Mouse (Mus musculus) MEL (cell line): ENCODE measurements at regions not wholly inside any gene's neighbourhood (a gene's known extent, or its start where the extent isn't known, plus 50 kb on each side); places are given as distances from the start of the nearest gene placed in this dataset.

Experiments
- DNase-seq: peaks from one replicate; pipeline ENCODE4 v3.0.0; 2011; ENCODE audit warnings: low read depth, low spot score
- H3K27ac ChIP-seq: 2 replicates; pipeline ENCODE4 v1.5.1; 2012; ENCODE audit warnings: low read depth, mild to moderate bottlenecking, control low read depth, low read length, moderate library complexity; ENCODE audit not compliant: control insufficient read depth
- H3K27me3 ChIP-seq, 2 experiments: fragments of 150-350 bp in 1 of 2; sonication (generic) in 1 of 2; 2 replicates each; pipeline ENCODE4 v1.6.1; 2012; ENCODE audit warnings: low read length in 2 of 2, mild to moderate bottlenecking in 2 of 2, improper control_type of control experiment in 1 of 2, moderate library complexity in 1 of 2; ENCODE audit not compliant: insufficient read depth in 2 of 2, control insufficient read depth in 1 of 2
- H3K36me3 ChIP-seq, 2 experiments: 2 replicates each; pipeline ENCODE4 v1.6.1; 2012 to 2014; ENCODE audit warnings: low read length in 2 of 2, improper control_type of control experiment in 1 of 2, inconsistent platforms in 1 of 2, mild to moderate bottlenecking in 1 of 2; ENCODE audit not compliant: insufficient read depth in 2 of 2, control insufficient read depth in 1 of 2
- H3K4me1 ChIP-seq, 2 experiments: fragments of 150-350 bp in 1 of 2; sonication (generic) in 1 of 2; 2 replicates each; pipeline ENCODE4 v1.6.1; 2012; ENCODE audit warnings: low read length in 2 of 2, improper control_type of control experiment in 1 of 2, mild to moderate bottlenecking in 1 of 2; ENCODE audit not compliant: insufficient read depth in 2 of 2, control insufficient read depth in 1 of 2
- H3K4me3 ChIP-seq, 2 experiments: fragments of 150-350 bp in 1 of 2; sonication (generic) in 1 of 2; 2 replicates each; pipeline ENCODE4 v1.5.1; 2012; ENCODE audit warnings: low read depth in 2 of 2, low read length in 2 of 2, mild to moderate bottlenecking in 2 of 2, moderate library complexity in 2 of 2, control low read depth in 1 of 2, improper control_type of control experiment in 1 of 2; ENCODE audit not compliant: control insufficient read depth in 1 of 2, insufficient read depth in 1 of 2
- H3K79me2 ChIP-seq: 2 replicates; pipeline ENCODE4 v1.6.1; 2012; ENCODE audit warnings: mild to moderate bottlenecking, low read length, moderate library complexity; ENCODE audit not compliant: control insufficient read depth, poor library complexity, insufficient read depth
- H3K9ac ChIP-seq: 2 replicates; pipeline ENCODE4 v1.6.1; 2012; ENCODE audit warnings: low read depth, mild to moderate bottlenecking, control low read depth, low read length, moderate library complexity; ENCODE audit not compliant: control insufficient read depth, poor library complexity, severe bottlenecking
- H3K9me3 ChIP-seq: fragments of 150-350 bp; sonication (generic); replicated peaks from 2 replicates; pipeline ENCODE4 v1.6.1; 2012; ENCODE audit warnings: mild to moderate bottlenecking, low read length, improper control_type of control experiment, moderate library complexity; ENCODE audit not compliant: insufficient read depth
- BHLHE40 ChIP-seq: IDR thresholded peaks from 2 replicates; pipeline ENCODE4 v1.6.1; 2012; ENCODE audit warnings: low read depth, mild to moderate bottlenecking, inconsistent platforms, low read length, improper control_type of control experiment, borderline replicate concordance
- CHD1 ChIP-seq: IDR thresholded peaks from 2 replicates; pipeline ENCODE4 v1.6.1; 2012; ENCODE audit warnings: low read depth, mild to moderate bottlenecking, inconsistent platforms, low read length, improper control_type of control experiment
- GATA1 ChIP-seq: IDR thresholded peaks from 2 replicates; pipeline ENCODE4 v1.6.1; 2011; ENCODE audit warnings: low read depth, low read length, improper control_type of control experiment
- JUND ChIP-seq: IDR thresholded peaks from 2 replicates; pipeline ENCODE4 v1.6.1; 2011; ENCODE audit warnings: low read depth, mild to moderate bottlenecking, improper control_type of control experiment, low read length
- KAT2A ChIP-seq: conservative IDR thresholded peaks from 2 replicates; pipeline ENCODE4 v1.6.1; 2012; ENCODE audit warnings: low read depth, low read length, improper control_type of control experiment, inconsistent platforms
- MAX ChIP-seq: IDR thresholded peaks from 2 replicates; pipeline ENCODE4 v1.6.1; 2011; ENCODE audit warnings: low read length, improper control_type of control experiment
- MAZ ChIP-seq: IDR thresholded peaks from 2 replicates; pipeline ENCODE4 v1.6.1; 2012; ENCODE audit warnings: low read depth, mild to moderate bottlenecking, inconsistent platforms, low read length, improper control_type of control experiment
- MEF2A ChIP-seq: IDR thresholded peaks from 2 replicates; pipeline ENCODE4 v1.6.1; 2014; ENCODE audit warnings: low read depth, mild to moderate bottlenecking, inconsistent platforms, low read length, improper control_type of control experiment; ENCODE audit not compliant: poor library complexity, insufficient replicate concordance, severe bottlenecking; ENCODE audit errors: extremely low read depth
- NELFE ChIP-seq: IDR thresholded peaks from 2 replicates; pipeline ENCODE4 v1.6.1; 2011; ENCODE audit warnings: low read depth, low read length, improper control_type of control experiment
- POLR2A ChIP-seq, 2 experiments: IDR thresholded peaks; 2 replicates each; pipeline ENCODE4 v1.6.1; 2011 to 2012; ENCODE audit warnings: low read length in 2 of 2, mild to moderate bottlenecking in 2 of 2, control low read depth in 1 of 2, improper control_type of control experiment in 1 of 2, low read depth in 1 of 2, moderate library complexity in 1 of 2; ENCODE audit not compliant: control insufficient read depth in 1 of 2, insufficient read depth in 1 of 2, poor library complexity in 1 of 2
- POLR2AphosphoS2 ChIP-seq: IDR thresholded peaks from 2 replicates; pipeline ENCODE4 v1.6.1; 2011; ENCODE audit warnings: low read length, improper control_type of control experiment
- POLR2AphosphoS5 ChIP-seq: IDR thresholded peaks from 2 replicates; pipeline ENCODE4 v1.6.1; 2012; ENCODE audit warnings: low read depth, borderline replicate concordance, mild to moderate bottlenecking, inconsistent platforms, low read length, moderate library complexity, mixed read lengths
- RAD21 ChIP-seq: IDR thresholded peaks from 2 replicates; pipeline ENCODE4 v1.6.1; 2011; ENCODE audit warnings: mild to moderate bottlenecking, low read depth, low read length, improper control_type of control experiment
- RCOR1 ChIP-seq: IDR thresholded peaks from 2 replicates; pipeline ENCODE4 v1.6.1; 2012; ENCODE audit warnings: low read depth, mild to moderate bottlenecking, inconsistent platforms, low read length, improper control_type of control experiment
- TAL1 ChIP-seq: IDR thresholded peaks from 2 replicates; pipeline ENCODE4 v1.6.1; 2012; ENCODE audit warnings: mild to moderate bottlenecking, inconsistent platforms, low read length, moderate library complexity, mixed read lengths
- TBP ChIP-seq: IDR thresholded peaks from 2 replicates; pipeline ENCODE4 v1.8.0; 2011; ENCODE audit warnings: low read depth, low read length, improper control_type of control experiment
- USF1 ChIP-seq: IDR thresholded peaks from 2 replicates; pipeline ENCODE4 v1.6.1; 2014; ENCODE audit warnings: low read depth, mild to moderate bottlenecking, inconsistent platforms, low read length, improper control_type of control experiment, moderate library complexity
- ZC3H11A ChIP-seq: IDR thresholded peaks from 2 replicates; pipeline ENCODE4 v1.6.1; 2012; ENCODE audit warnings: low read depth, mild to moderate bottlenecking, inconsistent platforms, low read length, improper control_type of control experiment
- ZKSCAN1 ChIP-seq: IDR thresholded peaks from 2 replicates; pipeline ENCODE4 v1.6.1; 2012; ENCODE audit warnings: low read depth, mild to moderate bottlenecking, inconsistent platforms, low read length, improper control_type of control experiment, moderate library complexity
- ZMIZ1 ChIP-seq: IDR thresholded peaks from 2 replicates; pipeline ENCODE4 v1.6.1; 2012; ENCODE audit warnings: low read depth, mild to moderate bottlenecking, inconsistent platforms, low read length, improper control_type of control experiment, moderate library complexity

- H3K27me3 ChIP-seq: no peaks in the 10 kb centered on the region
- H3K27ac ChIP-seq: no peak overlapping the region
These were observed 122.4 kb downstream of the Isl1 start for GRCm38 (mm10) chr13:116187059-116187458.

GRCm38 (mm10) chr13:116177781-116178180, 131.7 kb downstream of the Isl1 start:
- no peak overlapping the region for H3K9ac ChIP-seq
- TF ChIP-seq RAD21 (no peak), USF1 (no peak), ZMIZ1 (no peak), GATA1 (no peak), RCOR1 (no peak), ZKSCAN1 (no peak), CHD1 (no peak), MAZ (no peak), MAX (no peak), POLR2A (IDR thresholded peaks at IDR 0.05; ENCODE audit: control insufficient read depth in 1 of 2, insufficient read depth in 1 of 2, low read depth in 1 of 2, low read length in 2 of 2, poor library complexity in 1 of 2) (no peak), POLR2AphosphoS2 (no peak), KAT2A (no peak), TAL1 (no peak), BHLHE40 (no peak), MEF2A (no peak), TBP (no peak), ZC3H11A (no peak), NELFE (no peak), JUND (no peak)
- TF ChIP-seq, all 39 proteins: peak for 0
- no peaks in the 10 kb centered on the region for H3K4me1 ChIP-seq
- H3K27ac ChIP-seq: no peak overlapping the region
- no peaks in the 10 kb centered on the region for H3K27me3 ChIP-seq
- no peaks in the 10 kb centered on the region for H3K79me2 ChIP-seq
- DNase-seq: no peak
- no peaks in the 10 kb centered on the region for H3K9me3 ChIP-seq
- H3K36me3 ChIP-seq: no peaks in the 10 kb centered on the region
- no peak overlapping the region for H3K4me3 ChIP-seq

More at GRCm38 (mm10) chr13:116187059-116187458, 122.4 kb downstream of the Isl1 start:
- no peaks in the 10 kb centered on the region for H3K9me3 ChIP-seq
- H3K36me3 ChIP-seq: no peaks in the 10 kb centered on the region
- no peaks in the 10 kb centered on the region for H3K79me2 ChIP-seq
- no peak overlapping the region for H3K9ac ChIP-seq
- no peak overlapping the region for H3K4me3 ChIP-seq
- no peaks in the 10 kb centered on the region for H3K4me1 ChIP-seq
- no peak for TF ChIP-seq MEF2A
- no peak for TF ChIP-seq POLR2AphosphoS5
- no peak for DNase-seq
